Mouse (Mus musculus): ENCODE measurements around the gene Slc9a7.

Gene Slc9a7

DNA sequence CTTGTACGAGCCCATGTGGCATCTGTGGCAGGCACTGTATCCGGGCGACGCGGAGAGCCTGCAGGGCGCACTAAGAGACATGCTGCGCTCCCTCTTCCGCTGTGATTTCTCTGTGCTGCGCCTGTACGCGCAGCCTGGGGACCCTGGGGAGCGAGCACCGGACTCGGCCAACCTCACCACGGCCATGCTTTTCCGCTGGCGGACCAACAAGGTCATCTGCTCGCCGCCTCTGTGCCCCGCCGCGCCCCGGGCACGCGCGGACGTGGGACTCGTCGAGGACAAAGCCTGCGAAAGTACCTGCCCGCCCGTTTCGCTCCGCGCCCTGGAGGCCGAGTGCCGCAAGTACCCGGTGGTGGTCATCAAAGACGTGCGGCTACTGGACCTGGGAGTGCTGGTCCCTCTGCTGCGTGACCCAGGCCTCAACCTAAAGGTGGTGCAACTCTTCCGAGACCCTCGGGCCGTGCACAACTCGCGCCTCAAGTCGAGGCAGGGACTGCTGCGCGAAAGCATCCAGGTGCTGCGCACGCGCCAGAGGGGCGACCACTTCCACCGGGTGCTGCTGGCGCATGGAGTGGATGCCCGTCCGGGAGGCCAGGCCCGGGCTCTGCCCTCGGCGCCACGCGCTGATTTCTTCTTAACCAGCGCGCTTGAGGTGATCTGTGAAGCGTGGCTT lies 231.4 kb downstream of the Slc9a7 start:
- no peak for TF ChIP-seq GATA4 (IDR thresholded peaks at IDR 0.05; ENCODE audit: insufficient replicate concordance, low read length)

- no peak for TF ChIP-seq GATA4 (IDR thresholded peaks at IDR 0.05; ENCODE audit: insufficient replicate concordance, low read length)
Observed at GRCm38 (mm10) chrX:20059381-20059971, 232.1 kb downstream of the Slc9a7 start, which contains the start of gene Chst7. Chst7 (plus strand) TSS chrX:20059560.
